Mouse (Mus musculus) induced T-regulatory cell, adult 2 months (primary cell): ENCODE results near the gene Vasp.

ENCODE experiments used
- DNase-seq: peaks from one replicate; pipeline ENCODE4 v3.0.0-alpha.2; 2012; ENCODE audit warnings: low read depth

The Vasp gene

DNA sequence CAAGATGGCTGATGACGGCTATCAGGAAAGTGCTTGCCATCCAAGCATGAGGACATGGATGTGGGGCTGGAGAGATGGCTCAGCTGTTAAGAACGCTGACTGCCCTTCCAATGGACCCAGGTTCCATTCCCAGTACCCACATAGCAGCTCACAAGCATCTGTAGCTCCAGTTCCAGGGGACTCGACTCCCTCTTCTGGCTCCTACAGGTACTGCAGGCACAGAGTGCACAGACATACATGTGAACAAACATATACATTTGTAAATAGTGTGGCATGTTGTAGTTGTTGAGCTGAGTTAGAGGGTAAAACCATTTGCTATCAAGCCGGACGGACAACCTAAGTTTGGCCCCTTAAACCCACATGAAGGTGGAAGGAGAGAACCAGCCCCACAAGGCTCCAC is 61.6 kb downstream of the Vasp start:
- peak; percentile 57 for DNase-seq

DNA sequence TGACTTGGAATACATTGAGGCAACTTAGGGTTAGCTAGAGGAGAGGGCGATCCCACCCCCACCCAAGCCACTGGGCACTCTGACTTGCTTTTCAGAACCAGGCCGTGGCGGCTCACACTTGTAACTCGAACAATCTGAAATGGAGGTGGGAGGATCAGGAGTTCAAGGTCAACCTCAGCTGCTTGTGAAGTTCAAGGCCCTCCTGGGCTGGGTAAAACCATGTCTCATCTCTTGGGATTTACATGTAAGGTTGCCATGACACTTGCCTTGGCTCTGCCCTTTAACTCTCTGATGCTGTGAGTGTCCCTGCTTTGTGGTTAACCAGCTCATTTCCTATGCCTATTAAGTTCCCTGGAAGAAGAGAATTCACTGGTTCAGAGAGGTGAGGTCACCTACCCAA is 62.1 kb downstream of the Vasp start:
- no peak for DNase-seq

DNA sequence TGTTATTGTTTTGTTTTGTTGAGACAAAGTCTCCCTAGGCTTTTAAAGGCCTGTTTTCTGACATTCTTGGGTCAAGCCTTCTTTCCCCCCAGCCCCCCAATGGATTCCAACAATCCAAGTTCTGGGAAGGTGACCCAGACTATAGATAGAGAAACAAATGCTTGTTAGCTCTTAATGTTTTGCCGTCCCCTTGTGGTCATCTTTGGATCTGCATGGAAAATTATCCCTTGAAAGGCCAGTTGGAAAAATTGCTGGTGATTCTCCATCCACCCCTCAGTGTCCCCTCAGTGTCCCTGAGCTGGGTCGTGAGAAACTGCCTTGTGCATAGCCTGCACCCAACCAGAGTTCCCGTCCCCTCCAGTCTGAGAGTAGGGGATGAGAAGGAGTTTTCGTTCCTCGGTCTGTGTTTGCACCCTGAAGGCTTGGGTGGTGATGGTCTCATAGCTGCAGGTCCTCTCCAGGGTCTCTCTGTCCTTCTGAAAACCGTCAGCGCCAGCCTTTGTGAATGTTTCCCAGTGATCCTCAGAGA is 62.6 kb downstream of the Vasp start:
- peak; percentile 47 for DNase-seq

DNA sequence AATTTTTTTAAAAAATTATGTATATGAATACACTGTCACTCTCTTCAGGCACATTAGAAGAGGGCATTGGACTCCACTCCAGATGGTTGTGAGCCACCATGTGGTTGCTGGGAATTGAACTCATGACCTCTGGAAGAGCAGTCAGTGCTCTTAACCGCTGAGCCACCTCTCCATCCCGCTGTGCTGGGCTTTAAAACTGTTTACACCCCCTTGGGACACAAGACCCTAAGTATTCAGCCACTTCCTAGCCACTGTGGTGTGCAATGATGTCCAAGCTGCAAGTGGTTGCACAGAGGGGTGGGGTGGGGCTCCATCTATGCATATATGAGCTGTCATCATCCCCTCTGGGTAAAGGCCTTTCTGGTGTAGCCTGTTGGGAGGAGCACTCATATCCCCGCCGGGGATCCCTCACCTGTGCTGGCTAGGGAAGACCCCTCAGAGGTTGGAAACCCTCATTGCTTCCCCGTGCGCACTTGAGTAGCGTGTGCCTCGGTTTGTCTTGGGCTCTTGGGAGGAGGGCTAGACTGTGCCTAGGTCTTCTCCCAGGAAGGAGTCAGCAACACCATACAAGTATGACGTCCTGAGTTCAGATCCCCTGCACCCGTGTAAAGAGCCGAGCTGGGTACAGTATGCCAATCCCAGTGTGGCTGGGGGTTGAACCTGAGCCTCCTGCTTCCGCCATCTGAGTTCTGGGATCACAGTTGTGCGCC is 63.3 kb downstream of the Vasp start:
- no peak for DNase-seq
